Mouse (Mus musculus) stomach, embryonic 16.5 days (tissue): ENCODE results near the gene Rinl. TPM values are rescaled to one million over a fixed set of nuclear protein-coding genes. Genes with fewer than 3 reads are reported as not detected.

Experiments used
- ATAC-seq: fragments of 200-750 bp; cut with Nextera tagmentation; 2 replicates; pipeline ENCODE4 v1.8.0; 2017; ENCODE audit warnings: moderate number of reproducible peaks, moderate TSS enrichment; ENCODE audit not compliant: insufficient read depth, low FRiP score
- H3K27ac ChIP-seq: fragments of 300-500 bp; sonication (generic); 2 replicates; pipeline ENCODE4 v1.5.1; 2014; ENCODE audit warnings: low read length
- H3K27me3 ChIP-seq: fragments of 300-500 bp; sonication (generic); 2 replicates; pipeline ENCODE4 v1.6.1; 2014; ENCODE audit warnings: low read length, control low read depth, mixed read lengths; ENCODE audit not compliant: control insufficient read depth, insufficient read depth
- H3K36me3 ChIP-seq: fragments of 300-500 bp; sonication (generic); 2 replicates; pipeline ENCODE4 v1.6.1; 2014; ENCODE audit warnings: low read length; ENCODE audit not compliant: control insufficient read depth, insufficient read depth
- H3K4me1 ChIP-seq: fragments of 300-500 bp; sonication (generic); 2 replicates; pipeline ENCODE4 v1.6.1; 2014; ENCODE audit warnings: low read length, control low read depth, mixed read lengths; ENCODE audit not compliant: control insufficient read depth, insufficient read depth
- H3K4me2 ChIP-seq: fragments of 300-500 bp; sonication (generic); 2 replicates; pipeline ENCODE4 v1.6.1; 2014; ENCODE audit warnings: low read depth, low read length, mixed read lengths
- H3K4me3 ChIP-seq: fragments of 300-500 bp; sonication (generic); replicated peaks from 2 replicates; pipeline ENCODE4 v1.5.1; 2014; ENCODE audit warnings: mild to moderate bottlenecking, low read length
- H3K9ac ChIP-seq: fragments of 300-500 bp; sonication (generic); 2 replicates; pipeline ENCODE4 v1.6.1; 2014; ENCODE audit warnings: low read length
- H3K9me3 ChIP-seq: fragments of 300-500 bp; sonication (generic); replicated peaks from 2 replicates; pipeline ENCODE4 v1.6.1; 2016; ENCODE audit warnings: low read length, control low read depth; ENCODE audit not compliant: control insufficient read depth
- WGBS: fragments of 180-500 bp; shearing (Covaris S2); extraction: QIAGEN DNeasy Blood & Tissue Kit; methylation state at CpG from one replicate; pipeline ENCODE4 v1.1.7; 2014; 5-methylcytosine and 5-hydroxymethylcytosine counted together
- polyA plus RNA-seq: library from polyadenylated mRNA; unstranded; fragments of >200 nt; fragmentation: Nextera tagmentation; extraction: Ambion mirVana; gene quantifications from 2 replicates; pipeline ENCODE4 v1.2.1, GENCODE M21; 2015

Rinl gene
- polyA plus RNA-seq, result 5.0 and 5.9 TPM in 2 replicates

DNA sequence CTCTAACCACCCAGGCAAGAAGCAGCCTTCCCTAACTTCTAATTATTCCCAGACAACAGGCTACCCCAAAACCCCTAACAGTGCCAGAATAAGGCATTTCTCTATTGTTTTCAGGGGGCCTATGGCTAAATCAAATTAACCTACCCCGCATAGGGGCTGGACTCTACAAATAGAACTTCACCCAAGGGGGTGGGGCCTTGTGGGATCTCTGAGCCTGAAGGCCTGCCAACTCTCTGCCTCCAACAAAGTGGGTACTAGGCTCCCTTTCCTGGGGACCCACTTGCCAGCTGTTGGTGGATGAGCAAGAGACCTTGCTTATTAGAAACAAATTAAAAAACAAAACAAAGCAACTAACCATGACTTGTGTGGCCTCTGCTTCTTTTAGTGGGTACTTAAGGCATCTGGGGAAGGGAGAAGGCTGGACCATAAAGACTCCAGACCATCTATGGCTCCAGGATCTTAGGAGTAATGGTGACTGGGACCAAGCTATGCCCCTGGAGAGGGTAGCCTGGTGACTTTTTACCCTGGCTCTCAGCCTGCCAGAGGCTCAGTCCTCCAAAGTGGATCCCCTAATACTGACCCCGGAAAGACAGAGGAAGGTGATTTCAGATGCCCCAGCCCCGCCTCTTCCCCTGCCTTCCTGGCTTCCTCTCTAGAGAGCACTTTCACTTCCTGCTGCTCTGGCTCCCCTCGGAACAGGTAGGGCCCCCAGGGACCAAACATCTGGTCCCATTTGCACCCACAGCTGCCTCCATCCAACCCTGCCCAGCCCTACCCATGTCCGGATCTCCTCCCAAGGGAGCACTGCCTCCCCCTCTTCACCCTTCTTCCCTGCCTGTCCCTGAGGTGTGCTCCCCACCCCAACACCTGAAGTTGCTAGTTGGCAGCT is at the start of gene Rinl:
TSS of gene Rinl (plus strand) at position 663 of the 889 bp plus-strand sequence.
- peak within 1 kb of the TSS; percentile 0; the same call in 1 of the 2 replicates for H3K9ac ChIP-seq
- no peak for ATAC-seq

DNA sequence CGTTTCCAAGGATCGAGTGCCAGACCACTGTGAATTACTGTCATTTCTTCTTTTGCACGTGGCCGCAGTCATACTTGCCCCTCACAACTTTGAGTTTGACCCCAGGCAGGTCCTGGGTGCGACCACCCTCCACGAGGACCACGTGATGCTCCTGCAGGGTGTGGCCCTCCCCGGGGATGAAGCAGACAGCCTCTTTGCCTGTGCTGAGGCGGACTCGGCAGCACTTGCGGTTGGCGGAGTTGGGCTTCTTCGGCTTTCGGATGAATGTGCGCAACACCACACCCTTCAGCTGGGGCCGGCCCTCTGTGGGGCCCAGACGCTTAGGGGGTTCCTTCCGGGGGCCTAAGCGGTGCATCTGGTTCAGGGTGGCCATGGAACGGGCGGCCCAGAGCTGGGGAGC is 48.9 kb upstream of the Rinl start:
- no peaks in the 10 kb centered on the region for H3K9me3 ChIP-seq
- no peaks in the 10 kb centered on the region for H3K27me3 ChIP-seq
- H3K27ac ChIP-seq, result no peak overlapping the region
- peaks cover 14% of the 10 kb centered on the region; the same call in 1 of the 2 replicates for H3K36me3 ChIP-seq
- no peak overlapping the region for H3K9ac ChIP-seq
- H3K4me3 ChIP-seq, result no peak overlapping the region
- WGBS, result 94% methylated on average over 21 of the region's 21 CpGs
- H3K4me2 ChIP-seq, result no peak overlapping the region
- no peak for ATAC-seq
- peaks cover 7% of the 10 kb centered on the region; the same call in 1 of the 2 replicates for H3K4me1 ChIP-seq

More for the DNA sequence above, at the start of gene Rinl:
- H3K36me3 ChIP-seq, result no peaks in the 10 kb centered on the region
- peak within 1 kb of the TSS; percentile 28; the same call in 1 of the 2 replicates for H3K27ac ChIP-seq
- H3K4me2 ChIP-seq, result no peak within 1 kb of the TSS
- peaks cover 11% of the 10 kb centered on the region; the same call in 1 of the 2 replicates for H3K4me1 ChIP-seq
- WGBS, result 52% methylated on average over 5 of the region's 5 CpGs
- H3K9me3 ChIP-seq, result no peaks in the 10 kb centered on the region
- H3K27me3 ChIP-seq, result no peaks in the 10 kb centered on the region
- H3K4me3 ChIP-seq, result no peak within 1 kb of the TSS

DNA sequence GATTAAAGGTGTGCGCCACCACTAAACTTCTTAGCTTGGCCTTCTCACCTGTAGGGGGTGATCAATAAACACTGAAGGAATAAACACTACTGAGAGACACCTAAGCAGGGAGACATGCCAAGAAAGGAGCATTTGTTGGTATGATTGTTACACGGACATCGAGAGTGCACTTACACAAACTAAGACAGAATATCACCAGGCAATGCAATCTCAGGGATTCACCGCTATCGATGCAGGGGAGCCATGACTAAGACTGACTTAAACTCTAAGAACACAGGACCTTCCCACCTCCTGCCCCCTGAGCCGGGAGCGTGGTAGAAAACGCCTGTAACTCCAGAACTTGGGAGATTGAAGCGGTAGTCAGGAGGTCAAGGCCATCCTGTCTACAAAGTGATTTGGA is 47.8 kb upstream of the Rinl start:
- H3K4me2 ChIP-seq, result peak overlapping the region; percentile 79
- peaks cover 14% of the 10 kb centered on the region; the same call in 1 of the 2 replicates for H3K36me3 ChIP-seq
- whole genome bisulfite sequencing, result 26% methylated on average over 9 of the region's 9 CpGs
- H3K4me1 ChIP-seq, result peaks cover 7% of the 10 kb centered on the region; the same call in 1 of the 2 replicates
- peak overlapping the region; percentile 75 for H3K4me3 ChIP-seq
- peak overlapping the region; percentile 46; the same call in 1 of the 2 replicates for H3K27ac ChIP-seq
- no peaks in the 10 kb centered on the region for H3K27me3 ChIP-seq
- peak overlapping the region; percentile 79 for H3K9ac ChIP-seq
- no peak for ATAC-seq
- no peaks in the 10 kb centered on the region for H3K9me3 ChIP-seq

GRCm38 (mm10) chr7:28741368-28741708 is 47.4 kb upstream of the Rinl start:
- ATAC-seq, result 0 out of 2 replicates have a peak, but pooled peaks have one; percentile 0
- peaks cover 7% of the 10 kb centered on the region; the same call in 1 of the 2 replicates for H3K4me1 ChIP-seq
- peak overlapping the region; percentile 75 for H3K4me3 ChIP-seq
- H3K9ac ChIP-seq, result peak overlapping the region; percentile 79
- under 1% methylated on average over 13 of the region's 13 CpGs for WGBS
- peak overlapping the region; percentile 46 for H3K27ac ChIP-seq
- peak overlapping the region; percentile 79 for H3K4me2 ChIP-seq
- H3K36me3 ChIP-seq, result peaks cover 14% of the 10 kb centered on the region; the same call in 1 of the 2 replicates
- no peaks in the 10 kb centered on the region for H3K9me3 ChIP-seq
- no peaks in the 10 kb centered on the region for H3K27me3 ChIP-seq

GRCm38 (mm10) chr7:28741709-28742438 is 46.9 kb upstream of the Rinl start, which contains the start of the genes Mrps12 and Sars2:
TSS of gene Mrps12 (minus strand) at chr7:28741820.
TSS of gene Sars2 (plus strand) at chr7:28741992.
- WGBS, result 0% methylated on average over 39 of the region's 39 CpGs
- ATAC-seq, result peak; percentile 97

DNA sequence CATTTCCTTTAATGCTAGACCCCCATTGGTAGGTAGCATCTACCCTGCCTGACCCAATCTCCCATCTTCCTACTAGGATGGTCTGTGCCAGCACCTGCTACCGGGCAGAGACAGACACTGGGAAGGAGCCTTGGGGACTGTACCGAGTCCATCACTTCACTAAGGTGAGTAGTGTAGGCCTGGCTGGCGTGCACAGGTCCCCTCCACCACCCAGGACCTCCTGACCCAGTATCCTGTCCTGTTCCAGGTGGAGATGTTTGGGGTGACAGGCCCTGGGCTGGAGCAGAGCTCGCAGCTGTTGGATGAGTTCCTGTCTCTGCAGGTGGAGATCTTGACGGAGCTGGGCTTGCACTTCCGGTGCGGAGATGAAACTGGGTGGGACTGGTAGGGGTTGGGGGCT is 38.8 kb upstream of the Rinl start:
- WGBS, result 90% methylated on average over 7 of the region's 7 CpGs
- H3K9me3 ChIP-seq, result no peaks in the 10 kb centered on the region
- no peak overlapping the region for H3K9ac ChIP-seq
- no peak overlapping the region for H3K4me3 ChIP-seq
- H3K4me1 ChIP-seq, result no peaks in the 10 kb centered on the region
- ATAC-seq, result no peak
- H3K36me3 ChIP-seq, result 0 out of 2 replicates have a peak, but pooled peaks cover 5% of the 10 kb centered on the region
- H3K4me2 ChIP-seq, result no peak overlapping the region
- H3K27ac ChIP-seq, result no peak overlapping the region
- H3K27me3 ChIP-seq, result no peaks in the 10 kb centered on the region

More at GRCm38 (mm10) chr7:28741709-28742438, 46.9 kb upstream of the Rinl start, which contains the start of the genes Mrps12 and Sars2:
- Histone ChIP-seq H3K4me1 (peaks cover 7% of the 10 kb centered on the region; the same call in 1 of the 2 replicates), H3K27me3 (no peaks in the 10 kb centered on the region), H3K9me3 (no peaks in the 10 kb centered on the region), H3K4me3 (peak within 1 kb of the TSS; percentile 75), H3K36me3 (peaks cover 14% of the 10 kb centered on the region; the same call in 1 of the 2 replicates), H3K4me2 (peak within 1 kb of the TSS; percentile 79), H3K9ac (peak within 1 kb of the TSS; percentile 86), H3K27ac (peak within 1 kb of the TSS; percentile 82)

GRCm38 (mm10) chr7:28756079-28756478 is 32.7 kb upstream of the Rinl start, which contains the start of gene Ccer2:
TSS of gene Ccer2 (plus strand) at chr7:28756174.
- Histone ChIP-seq H3K4me1 (peaks cover 5% of the 10 kb centered on the region), H3K27ac (no peak within 1 kb of the TSS), H3K27me3 (peaks cover 6% of the 10 kb centered on the region; the same call in 1 of the 2 replicates), H3K4me3 (no peak within 1 kb of the TSS), H3K4me2 (0 out of 2 replicates have a peak within 1 kb of the TSS, but pooled peaks have one; percentile 9), H3K9ac (no peak within 1 kb of the TSS), H3K36me3 (peaks cover 13% of the 10 kb centered on the region), H3K9me3 (no peaks in the 10 kb centered on the region)
- ATAC-seq, result no peak; the same call in 1 of the 2 replicates
- WGBS, result 3% methylated on average over 16 of the region's 17 CpGs

- WGBS, result 84% methylated on average over 13 of the region's 13 CpGs
- H3K27me3 ChIP-seq, result peaks cover 6% of the 10 kb centered on the region; the same call in 1 of the 2 replicates
Observed at GRCm38 (mm10) chr7:28758623-28759022, 30.1 kb upstream of the Rinl start.

More at GRCm38 (mm10) chr7:28758623-28759022, 30.1 kb upstream of the Rinl start:
- Histone ChIP-seq H3K4me1 (peaks cover 5% of the 10 kb centered on the region), H3K4me2 (no peak overlapping the region), H3K27ac (no peak overlapping the region), H3K4me3 (no peak overlapping the region), H3K36me3 (peaks cover 17% of the 10 kb centered on the region), H3K9me3 (no peaks in the 10 kb centered on the region), H3K9ac (no peak overlapping the region)
- no peak for ATAC-seq
